Mouse (Mus musculus) midbrain, embryonic 12.5 days (tissue): ENCODE results near the gene Cdca4. TPM values are rescaled to one million over a fixed set of nuclear protein-coding genes. Genes with fewer than 3 reads are reported as not detected.

Source experiments
- ATAC-seq: fragments of 200-750 bp; cut with Nextera tagmentation; 2 replicates; pipeline ENCODE4 v1.8.0; 2017; ENCODE audit warnings: low read depth, moderate TSS enrichment, moderate library complexity; ENCODE audit not compliant: low FRiP score
- H3K27ac ChIP-seq: fragments of 300-500 bp; sonication (generic); replicated peaks from 2 replicates; pipeline ENCODE4 v1.5.1; 2016; ENCODE audit warnings: mild to moderate bottlenecking
- H3K27me3 ChIP-seq: fragments of 300-500 bp; sonication (generic); 2 replicates; pipeline ENCODE4 v1.6.1; 2016; ENCODE audit warnings: mild to moderate bottlenecking
- H3K36me3 ChIP-seq: fragments of 300-500 bp; sonication (generic); 2 replicates; pipeline ENCODE4 v1.6.1; 2016
- H3K4me1 ChIP-seq: fragments of 300-500 bp; sonication (generic); 2 replicates; pipeline ENCODE4 v1.6.1; 2016
- H3K4me2 ChIP-seq: fragments of 300-500 bp; sonication (generic); replicated peaks from 2 replicates; pipeline ENCODE4 v1.6.1; 2016; ENCODE audit warnings: mild to moderate bottlenecking, moderate library complexity
- H3K4me3 ChIP-seq: fragments of 300-500 bp; sonication (generic); 2 replicates; pipeline ENCODE4 v1.5.1; 2016; ENCODE audit warnings: mild to moderate bottlenecking
- H3K9ac ChIP-seq: fragments of 300-500 bp; sonication (generic); replicated peaks from 2 replicates; pipeline ENCODE4 v1.6.1; 2016; ENCODE audit warnings: mild to moderate bottlenecking, moderate library complexity
- H3K9me3 ChIP-seq: fragments of 300-500 bp; sonication (generic); 2 replicates; pipeline ENCODE4 v1.6.1; 2016; ENCODE audit warnings: mild to moderate bottlenecking
- WGBS: fragments of 180-500 bp; shearing (Covaris S2); methylation state at CpG from one replicate; pipeline ENCODE4 v1.1.7; 2016; 5-methylcytosine and 5-hydroxymethylcytosine counted together
- polyA plus RNA-seq: library from polyadenylated mRNA; unstranded; fragments of >200 nt; fragmentation: Nextera tagmentation; extraction: Ambion mirVana; gene quantifications from 2 replicates; pipeline ENCODE4 v1.2.1, GENCODE M21; 2016

Gene Cdca4
- polyA plus RNA-seq, 1 experiment from 2014 or later: 132 TPM

DNA sequence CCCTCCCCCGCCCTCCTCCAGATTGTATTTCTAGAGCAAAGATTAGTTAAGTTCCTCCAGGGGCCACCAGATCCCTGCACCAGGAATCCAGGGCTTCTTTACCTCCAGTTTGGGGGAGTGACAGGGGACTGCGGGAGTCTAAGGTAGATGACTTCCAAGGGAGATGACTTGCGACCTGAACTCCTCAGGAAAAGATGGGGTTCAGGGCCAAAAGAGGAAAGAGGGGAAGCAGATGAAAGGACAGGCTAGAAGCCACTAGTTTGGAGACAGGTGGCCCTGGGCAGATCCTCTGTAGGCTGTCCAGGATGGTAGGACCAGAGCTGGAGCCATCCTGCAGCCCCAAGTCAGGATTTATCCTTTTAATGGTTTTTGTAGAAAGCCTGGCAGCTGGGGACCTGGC lies 26.3 kb downstream of the Cdca4 start:
- no peak overlapping the region for H3K27ac ChIP-seq
- H3K4me1 ChIP-seq: peaks cover 20% of the 10 kb centered on the region
- peaks cover 78% of the 10 kb centered on the region for H3K27me3 ChIP-seq
- H3K4me3 ChIP-seq: peak overlapping the region; percentile 62
- ATAC-seq: no peak
- H3K9me3 ChIP-seq: no peaks in the 10 kb centered on the region
- 29% methylated on average over 3 of the region's 3 CpGs for WGBS
- H3K9ac ChIP-seq: peak overlapping the region; percentile 71; the same call in 1 of the 2 replicates
- peak overlapping the region; percentile 100 for H3K4me2 ChIP-seq
- H3K36me3 ChIP-seq: no peaks in the 10 kb centered on the region

DNA sequence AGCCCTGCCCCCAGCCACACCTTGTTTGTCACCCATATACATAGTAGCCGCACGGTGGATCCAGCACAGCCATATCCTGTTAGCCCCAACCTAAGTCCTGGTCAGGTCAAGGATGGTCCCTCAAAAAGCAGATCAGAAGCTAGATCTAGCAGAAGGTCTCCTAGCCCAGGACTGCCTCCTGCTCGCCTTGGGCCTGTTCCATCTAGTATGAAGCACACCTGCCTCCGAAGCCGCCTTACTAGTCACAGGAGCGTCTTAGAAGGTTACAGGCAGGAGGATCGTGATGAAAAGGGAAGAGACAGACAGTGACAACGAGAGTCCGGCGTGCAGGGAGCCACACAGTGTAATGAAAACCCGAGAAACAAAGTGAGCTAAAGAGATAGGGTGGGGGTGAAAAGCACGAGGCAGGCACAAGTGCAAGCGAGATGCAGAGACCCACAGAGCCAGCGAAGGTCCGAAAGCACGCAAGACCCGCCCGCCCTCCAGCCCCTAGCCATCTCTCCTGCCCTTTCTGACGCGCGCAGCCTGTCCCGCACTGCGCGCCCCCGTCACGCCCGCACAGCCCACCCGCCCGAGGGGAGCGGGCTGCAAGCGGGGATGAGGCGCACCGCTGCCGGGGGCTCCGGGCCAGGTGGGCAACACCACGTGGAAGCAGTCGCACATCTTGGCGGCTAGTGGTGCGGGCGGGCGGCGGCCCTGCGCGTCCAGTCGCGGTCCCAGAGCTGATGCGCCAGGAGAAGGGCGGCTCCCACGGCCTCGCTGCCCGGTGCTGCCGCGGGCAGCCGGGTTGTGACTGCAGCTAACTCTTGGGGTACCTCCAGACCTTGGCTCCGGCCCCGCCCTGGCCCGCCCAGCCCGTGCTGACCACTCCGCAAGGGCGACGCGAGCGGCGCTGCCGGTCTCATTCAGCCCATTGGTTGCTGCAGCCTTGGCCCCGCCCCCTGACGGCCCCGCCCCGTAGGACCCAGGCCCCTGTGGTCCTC lies 27.1 kb downstream of the Cdca4 start, which contains the start of gene Ahnak2:
Gene Ahnak2 (minus strand): TSS at position 794 of the 983 bp plus-strand sequence.
- Histone ChIP-seq H3K4me1 (peaks cover 18% of the 10 kb centered on the region), H3K27ac (no peak within 1 kb of the TSS), H3K4me2 (peak within 1 kb of the TSS; percentile 100), H3K27me3 (peaks cover 78% of the 10 kb centered on the region), H3K36me3 (no peaks in the 10 kb centered on the region), H3K9me3 (no peaks in the 10 kb centered on the region), H3K9ac (peak within 1 kb of the TSS; percentile 71), H3K4me3 (peak within 1 kb of the TSS; percentile 62)
- peak; percentile 81 for ATAC-seq
- 6% methylated on average over 54 of the region's 69 CpGs for WGBS

- 12% methylated on average over 4 of the region's 4 CpGs for WGBS
- Histone ChIP-seq H3K27me3 (peaks cover 74% of the 10 kb centered on the region), H3K36me3 (no peaks in the 10 kb centered on the region), H3K4me1 (peaks cover 21% of the 10 kb centered on the region), H3K4me2 (no peak overlapping the region), H3K4me3 (no peak overlapping the region), H3K27ac (no peak overlapping the region), H3K9me3 (no peaks in the 10 kb centered on the region), H3K9ac (no peak overlapping the region)
- ATAC-seq: peak; percentile 39; the same call in 1 of the 2 replicates
Measured at GRCm38 (mm10) chr12:112800476-112800875, 28.7 kb downstream of the Cdca4 start.

DNA sequence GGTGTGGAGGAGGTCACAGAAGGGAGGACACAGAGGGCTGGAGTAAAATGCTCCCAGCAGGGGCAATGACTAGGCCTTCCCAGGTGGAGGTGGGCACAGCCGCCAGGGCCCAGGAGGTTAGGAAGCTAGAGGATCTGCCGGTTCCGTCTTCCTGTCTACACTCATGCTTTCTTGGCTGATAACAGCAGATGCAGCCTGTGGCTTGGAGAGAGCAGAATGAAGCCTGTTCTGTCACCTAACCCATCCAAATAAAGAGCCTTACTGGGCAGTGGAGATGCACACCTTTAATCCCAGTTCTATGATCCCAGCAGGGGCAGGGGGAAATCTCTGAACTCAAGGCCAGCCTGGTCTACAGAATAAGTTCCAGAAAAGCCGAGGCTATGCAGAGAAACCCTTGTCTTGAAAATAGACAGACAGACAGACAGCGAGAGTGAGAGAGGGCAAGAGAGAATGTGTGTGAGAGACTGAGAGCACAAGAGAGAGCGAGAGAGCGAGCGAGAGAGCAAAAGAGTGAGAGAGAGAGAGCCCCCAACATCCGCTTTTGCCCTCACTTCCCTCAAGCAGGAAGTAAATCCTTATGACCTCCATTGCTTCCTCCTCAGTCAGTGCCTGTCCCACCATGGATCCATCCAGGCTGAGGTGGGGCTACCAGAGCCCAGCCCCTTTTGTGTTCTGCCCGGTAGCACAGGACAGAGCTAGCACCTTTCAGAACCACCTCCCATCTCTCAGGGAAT lies 29.8 kb downstream of the Cdca4 start:
- 86% methylated on average over 10 of the region's 10 CpGs for whole genome bisulfite sequencing
- ATAC-seq: no peak
- Histone ChIP-seq H3K9ac (no peak overlapping the region), H3K4me2 (no peak overlapping the region), H3K36me3 (no peaks in the 10 kb centered on the region), H3K4me3 (no peak overlapping the region), H3K27me3 (peaks cover 73% of the 10 kb centered on the region), H3K27ac (no peak overlapping the region), H3K9me3 (no peaks in the 10 kb centered on the region), H3K4me1 (peaks cover 21% of the 10 kb centered on the region)

DNA sequence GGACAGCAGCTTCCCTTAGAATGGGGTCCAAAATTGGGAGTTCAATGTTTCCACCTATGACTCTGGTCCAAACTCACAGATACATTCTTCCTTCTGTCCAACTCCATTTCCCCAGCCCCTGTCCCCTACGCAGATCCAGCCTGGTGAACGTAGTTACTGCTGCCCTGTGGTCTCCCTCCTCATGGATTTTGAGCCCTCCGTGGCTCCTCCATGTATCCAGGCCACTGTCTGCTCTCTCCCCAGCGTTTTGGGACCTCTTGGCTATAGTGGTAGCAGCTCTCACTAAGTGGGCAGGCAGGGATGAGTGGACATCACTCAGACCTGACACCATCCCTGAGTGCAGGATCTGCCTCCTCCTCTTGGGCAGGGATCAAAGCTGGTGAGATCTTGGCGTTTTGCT lies 30.5 kb downstream of the Cdca4 start:
- H3K9me3 ChIP-seq: no peaks in the 10 kb centered on the region
- no peak overlapping the region for H3K9ac ChIP-seq
- no peaks in the 10 kb centered on the region for H3K36me3 ChIP-seq
- H3K27me3 ChIP-seq: peaks cover 68% of the 10 kb centered on the region
- no peak overlapping the region for H3K4me3 ChIP-seq
- H3K4me2 ChIP-seq: no peak overlapping the region
- peaks cover 21% of the 10 kb centered on the region for H3K4me1 ChIP-seq
- no peak overlapping the region for H3K27ac ChIP-seq
- ATAC-seq: no peak
- WGBS: 75% methylated on average over 5 of the region's 5 CpGs

DNA sequence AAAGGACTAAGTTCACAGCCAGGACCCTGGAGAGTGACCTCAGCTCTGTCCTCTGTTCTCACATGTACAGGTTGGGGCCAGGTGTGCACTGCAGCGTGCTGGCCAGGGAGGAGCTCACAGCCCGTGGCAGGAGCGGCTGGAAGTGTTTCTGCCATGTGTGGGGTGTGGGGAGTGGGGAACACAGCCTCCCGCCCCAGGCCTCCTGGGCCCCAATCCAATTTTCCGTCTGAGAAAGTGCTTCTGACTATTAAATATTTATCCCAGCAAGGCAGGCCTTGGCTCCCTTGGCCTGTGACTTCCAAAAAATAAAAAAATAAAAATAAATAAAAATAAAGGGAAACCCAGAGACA lies 30.9 kb downstream of the Cdca4 start:
- H3K27me3 ChIP-seq: peaks cover 64% of the 10 kb centered on the region
- peaks cover 21% of the 10 kb centered on the region for H3K4me1 ChIP-seq
- no peaks in the 10 kb centered on the region for H3K9me3 ChIP-seq
- no peak overlapping the region for H3K9ac ChIP-seq
- no peak for ATAC-seq
- WGBS: 52% methylated on average over 5 of the region's 5 CpGs
- no peak overlapping the region for H3K27ac ChIP-seq
- no peak overlapping the region for H3K4me2 ChIP-seq
- H3K4me3 ChIP-seq: no peak overlapping the region
- no peaks in the 10 kb centered on the region for H3K36me3 ChIP-seq

- peaks cover 21% of the 10 kb centered on the region for H3K4me1 ChIP-seq
- no peak overlapping the region for H3K4me2 ChIP-seq
- no peak overlapping the region for H3K9ac ChIP-seq
- no peak overlapping the region for H3K4me3 ChIP-seq
- WGBS: 71% methylated on average over 14 of the region's 15 CpGs
- H3K36me3 ChIP-seq: no peaks in the 10 kb centered on the region
- H3K9me3 ChIP-seq: no peaks in the 10 kb centered on the region
- ATAC-seq: no peak
- no peak overlapping the region for H3K27ac ChIP-seq
- peaks cover 58% of the 10 kb centered on the region for H3K27me3 ChIP-seq
Measured at GRCm38 (mm10) chr12:112797672-112798331, 31.4 kb downstream of the Cdca4 start.

DNA sequence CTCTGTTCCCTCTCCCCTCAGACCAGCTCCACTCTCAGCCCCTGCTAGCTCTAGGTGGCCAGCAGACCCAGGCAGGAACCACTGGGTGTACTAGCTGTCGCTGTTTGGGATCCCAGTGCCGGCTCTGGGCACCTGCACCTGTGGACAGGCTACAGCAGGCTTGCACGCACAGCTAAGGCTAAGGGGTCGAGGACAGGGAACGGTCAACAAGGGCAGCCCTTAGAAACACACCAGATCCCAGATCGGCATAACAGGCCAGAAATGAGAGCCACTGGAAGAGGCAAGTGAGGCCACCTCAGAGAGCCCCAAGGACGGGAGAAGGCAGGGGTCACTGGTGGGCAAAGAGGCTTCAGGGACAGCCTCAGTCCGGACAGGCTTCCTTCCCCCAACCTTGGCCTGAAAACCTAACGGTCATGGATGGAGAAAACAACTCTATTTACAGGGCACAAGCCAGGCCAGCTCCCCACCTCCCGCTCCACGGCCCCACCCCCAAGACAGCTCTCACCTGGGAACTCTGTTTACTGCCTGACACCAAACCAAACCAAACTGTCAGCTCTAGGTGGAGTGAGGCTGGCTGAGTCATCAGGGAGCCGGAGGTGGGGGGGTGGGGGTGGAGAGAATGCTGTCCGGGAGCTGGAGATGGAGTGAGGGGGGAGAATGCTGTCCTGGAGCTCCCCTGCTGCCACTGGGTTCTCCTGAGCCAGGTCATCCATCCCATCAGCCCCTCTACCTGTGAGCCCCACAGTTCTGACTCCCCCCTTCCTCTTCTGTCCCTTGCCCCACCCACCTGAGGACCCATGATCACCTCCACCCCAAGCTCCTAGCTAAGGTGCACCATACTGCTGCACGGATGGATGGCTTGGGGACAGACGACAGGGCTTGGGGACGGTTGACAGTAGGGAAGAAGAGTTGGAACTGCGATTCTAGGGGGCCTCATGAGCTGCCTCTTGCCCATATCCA lies 32.4 kb downstream of the Cdca4 start:
- Histone ChIP-seq H3K4me1 (peaks cover 13% of the 10 kb centered on the region), H3K27me3 (peaks cover 50% of the 10 kb centered on the region), H3K36me3 (no peaks in the 10 kb centered on the region), H3K9ac (no peak overlapping the region), H3K27ac (no peak overlapping the region), H3K4me2 (no peak overlapping the region), H3K4me3 (no peak overlapping the region), H3K9me3 (no peaks in the 10 kb centered on the region)
- WGBS: 59% methylated on average over 17 of the region's 17 CpGs
- ATAC-seq: no peak

DNA sequence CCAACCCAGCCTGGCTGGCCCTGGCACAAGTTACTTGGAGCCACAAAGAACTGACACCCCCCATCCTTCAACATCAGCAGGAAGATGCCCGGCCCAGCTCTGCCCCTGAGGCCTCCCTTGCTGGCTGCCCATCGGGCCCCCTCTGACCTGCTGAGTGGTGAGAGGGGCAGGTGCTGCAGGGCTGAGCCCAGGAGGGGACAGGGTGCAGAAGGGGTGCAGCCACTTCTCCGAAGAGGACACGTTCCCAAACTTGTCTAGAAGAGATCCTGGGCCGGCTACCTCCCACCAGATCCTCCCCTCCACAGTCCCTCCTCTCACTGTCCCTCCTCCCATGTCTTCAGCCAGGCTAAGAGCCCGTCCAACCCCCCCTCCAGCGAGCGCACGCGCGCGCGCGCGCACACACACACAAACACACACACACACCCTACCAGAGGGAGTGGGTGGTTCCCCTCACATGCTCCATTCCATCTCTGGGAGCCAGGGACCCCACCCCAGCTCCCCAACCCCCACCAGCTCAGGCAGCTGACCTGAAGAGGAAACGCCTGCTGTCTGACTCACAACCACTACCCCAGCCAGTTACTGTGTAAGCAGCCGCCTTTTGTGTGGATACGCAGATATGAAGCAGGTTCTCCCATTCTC lies 33.6 kb downstream of the Cdca4 start:
- H3K27ac ChIP-seq: no peak overlapping the region
- WGBS: 77% methylated on average over 18 of the region's 18 CpGs
- no peak overlapping the region for H3K9ac ChIP-seq
- peaks cover 38% of the 10 kb centered on the region for H3K27me3 ChIP-seq
- no peaks in the 10 kb centered on the region for H3K36me3 ChIP-seq
- H3K9me3 ChIP-seq: no peaks in the 10 kb centered on the region
- H3K4me2 ChIP-seq: no peak overlapping the region
- ATAC-seq: no peak
- H3K4me1 ChIP-seq: peaks cover 7% of the 10 kb centered on the region; the same call in 1 of the 2 replicates
- no peak overlapping the region for H3K4me3 ChIP-seq

GRCm38 (mm10) chr12:112794998-112795397 lies 34.2 kb downstream of the Cdca4 start:
- Histone ChIP-seq H3K9ac (no peak overlapping the region), H3K27ac (no peak overlapping the region), H3K4me2 (no peak overlapping the region), H3K27me3 (peaks cover 33% of the 10 kb centered on the region), H3K36me3 (no peaks in the 10 kb centered on the region), H3K4me3 (no peak overlapping the region), H3K4me1 (peaks cover 7% of the 10 kb centered on the region; the same call in 1 of the 2 replicates), H3K9me3 (no peaks in the 10 kb centered on the region)
- no peak for ATAC-seq
- WGBS: 89% methylated on average over 5 of the region's 5 CpGs
